Mouse (Mus musculus): ENCODE results near the gene Gm20388. TPM values are rescaled to one million over a fixed set of nuclear protein-coding genes. Genes with fewer than 3 reads are reported as not detected.

The Gm20388 gene
- polyA plus RNA-seq, 1 experiment from 2014 or later: 5.5 TPM

DNA sequence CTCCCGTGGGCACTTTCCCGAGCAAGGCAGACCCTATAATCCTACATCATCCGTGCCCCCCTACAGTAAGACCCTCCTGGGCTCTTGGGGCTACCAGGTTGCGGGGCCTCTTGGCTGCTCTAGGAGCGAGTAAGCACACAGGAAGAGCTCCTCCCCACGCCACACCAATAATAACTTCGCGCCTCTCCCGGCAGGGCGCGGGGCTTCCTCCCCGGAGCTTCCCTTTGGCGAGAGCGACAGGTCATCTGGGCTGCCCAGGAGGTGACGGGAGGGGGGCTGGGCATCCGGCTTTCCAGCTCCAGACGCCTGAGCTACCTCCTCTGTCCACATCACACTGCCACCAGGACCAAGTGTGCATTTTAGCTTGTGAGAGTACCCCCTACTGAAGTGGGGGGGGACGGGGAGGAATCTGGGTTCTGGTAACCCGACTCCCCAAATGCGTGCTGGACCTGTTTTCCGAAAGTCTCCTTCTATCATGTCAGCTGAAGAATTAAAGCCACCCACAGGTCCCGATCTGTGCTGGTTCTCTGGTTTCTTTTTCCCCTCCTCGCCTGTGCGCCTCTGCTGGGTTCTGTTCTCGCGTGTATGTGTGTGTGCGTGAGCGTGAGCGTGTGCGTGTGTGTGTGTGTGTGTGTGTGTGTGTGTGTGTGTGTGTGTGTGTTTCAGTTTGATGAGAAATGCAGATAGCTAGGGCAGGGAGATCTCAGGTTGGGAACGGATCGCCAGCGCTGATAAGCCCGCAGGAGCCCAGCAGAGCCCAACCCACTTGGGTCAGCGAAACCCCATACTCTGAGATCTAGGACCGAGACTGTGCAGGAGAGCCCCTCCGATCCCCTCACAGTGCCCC, 2372.9 kb downstream of the Gm20388 start:
- H3K4me1 ChIP-seq: peaks cover 42% of the 10 kb centered on the region
- ATAC-seq (ENCODE audit: borderline replicate concordance, extremely low read depth, low FRiP score, low TSS enrichment): no peak
- peak overlapping the region; percentile 74 for H3K4me3 ChIP-seq
- peak overlapping the region; percentile 60 for H3K27ac ChIP-seq
- H3K9ac ChIP-seq: peak overlapping the region; percentile 66
- no peaks in the 10 kb centered on the region for H3K36me3 ChIP-seq
- no peaks in the 10 kb centered on the region for H3K27me3 ChIP-seq
- no peaks in the 10 kb centered on the region for H3K9me3 ChIP-seq
- H3K4me2 ChIP-seq: peak overlapping the region; percentile 99
- WGBS: under 1% methylated on average over 33 of the region's 37 CpGs

GRCm38 (mm10) chr8:122284203-122284658, 2373.6 kb downstream of the Gm20388 start:
- no peaks in the 10 kb centered on the region for H3K27me3 ChIP-seq
- peak overlapping the region; percentile 48 for H3K27ac ChIP-seq
- peaks cover 44% of the 10 kb centered on the region for H3K4me1 ChIP-seq
- H3K4me3 ChIP-seq: peak overlapping the region; percentile 74
- 2% methylated on average over 33 of the region's 33 CpGs for WGBS
- H3K9me3 ChIP-seq: no peaks in the 10 kb centered on the region
- peak overlapping the region; percentile 99 for H3K4me2 ChIP-seq
- peak overlapping the region; percentile 66 for H3K9ac ChIP-seq
- no peaks in the 10 kb centered on the region for H3K36me3 ChIP-seq
- no peak for ATAC-seq (ENCODE audit: borderline replicate concordance, extremely low read depth, low FRiP score, low TSS enrichment)

- Histone ChIP-seq H3K9me3 (no peaks in the 10 kb centered on the region), H3K4me1 (peaks cover 49% of the 10 kb centered on the region), H3K4me3 (peak overlapping the region; percentile 74), H3K9ac (peak overlapping the region; percentile 66), H3K27me3 (no peaks in the 10 kb centered on the region), H3K27ac (peak overlapping the region; percentile 48), H3K4me2 (peak overlapping the region; percentile 99), H3K36me3 (no peaks in the 10 kb centered on the region)
- WGBS: 4% methylated on average over 21 of the region's 21 CpGs
- ATAC-seq (ENCODE audit: borderline replicate concordance, extremely low read depth, low FRiP score, low TSS enrichment): no peak
Observed at GRCm38 (mm10) chr8:122284659-122285261, 2374.1 kb downstream of the Gm20388 start.

GRCm38 (mm10) chr8:122285727-122286126, 2375.1 kb downstream of the Gm20388 start:
- H3K27ac ChIP-seq: 0 out of 2 replicates have a peak overlapping the region, but pooled peaks have one; percentile 48
- no peak overlapping the region for H3K4me3 ChIP-seq
- H3K9ac ChIP-seq: no peak overlapping the region
- WGBS: 79% methylated on average over 6 of the region's 6 CpGs
- no peaks in the 10 kb centered on the region for H3K36me3 ChIP-seq
- no peaks in the 10 kb centered on the region for H3K27me3 ChIP-seq
- H3K9me3 ChIP-seq: no peaks in the 10 kb centered on the region
- no peak overlapping the region for H3K4me2 ChIP-seq
- ATAC-seq (ENCODE audit: borderline replicate concordance, extremely low read depth, low FRiP score, low TSS enrichment): no peak
- peaks cover 52% of the 10 kb centered on the region for H3K4me1 ChIP-seq

DNA sequence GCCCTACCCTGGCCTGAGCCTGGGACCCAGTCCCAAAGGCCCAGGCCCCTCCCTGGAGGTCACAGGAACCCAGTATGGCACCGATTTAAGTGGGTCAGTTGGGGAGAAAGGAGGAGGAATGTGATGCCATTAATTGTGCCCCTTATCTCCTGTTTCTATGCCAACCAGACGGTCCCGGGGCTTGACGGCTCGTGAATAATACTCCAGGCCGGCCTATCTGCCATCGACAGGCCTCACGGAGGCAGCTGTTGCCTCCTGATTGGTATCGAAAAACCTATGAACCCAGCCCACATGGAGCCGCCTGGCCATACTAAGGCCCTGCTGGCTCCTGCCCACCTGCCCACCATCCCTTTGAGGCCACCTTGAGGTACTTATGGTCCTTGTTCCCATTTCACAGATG, 2376.3 kb downstream of the Gm20388 start:
- 54% methylated on average over 10 of the region's 10 CpGs for WGBS
- H3K4me2 ChIP-seq: no peak overlapping the region
- H3K27ac ChIP-seq: no peak overlapping the region
- peaks cover 59% of the 10 kb centered on the region for H3K4me1 ChIP-seq
- H3K27me3 ChIP-seq: no peaks in the 10 kb centered on the region
- no peaks in the 10 kb centered on the region for H3K9me3 ChIP-seq
- ATAC-seq (ENCODE audit: borderline replicate concordance, extremely low read depth, low FRiP score, low TSS enrichment): no peak
- H3K4me3 ChIP-seq: no peak overlapping the region
- no peak overlapping the region for H3K9ac ChIP-seq
- no peaks in the 10 kb centered on the region for H3K36me3 ChIP-seq

DNA sequence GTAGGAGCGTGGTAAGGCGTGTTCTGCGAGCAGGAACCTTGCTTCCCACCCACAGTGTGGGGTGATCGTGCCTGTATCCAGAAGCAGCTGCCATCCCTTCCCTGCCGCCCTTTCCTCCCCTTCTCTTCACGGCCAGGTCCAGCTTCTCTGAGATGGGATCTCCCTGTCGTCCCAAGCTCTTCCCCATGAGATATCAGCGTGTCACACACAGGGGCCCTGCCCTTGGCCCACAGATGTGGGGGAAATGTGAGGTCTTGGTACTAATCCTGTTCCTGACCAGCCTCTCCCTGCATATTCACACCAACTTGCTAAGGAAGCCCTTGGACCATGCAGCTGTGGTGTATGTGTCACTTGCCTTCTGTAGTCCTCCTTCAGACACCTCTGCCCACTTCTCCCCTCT, 2377.1 kb downstream of the Gm20388 start:
- peaks cover 58% of the 10 kb centered on the region for H3K4me1 ChIP-seq
- no peak overlapping the region for H3K4me2 ChIP-seq
- WGBS: 74% methylated on average over 8 of the region's 8 CpGs
- no peak for ATAC-seq (ENCODE audit: borderline replicate concordance, extremely low read depth, low FRiP score, low TSS enrichment)
- H3K36me3 ChIP-seq: no peaks in the 10 kb centered on the region
- H3K27ac ChIP-seq: no peak overlapping the region
- no peaks in the 10 kb centered on the region for H3K27me3 ChIP-seq
- no peak overlapping the region for H3K9ac ChIP-seq
- no peak overlapping the region for H3K4me3 ChIP-seq
- H3K9me3 ChIP-seq: no peaks in the 10 kb centered on the region

GRCm38 (mm10) chr8:122288344-122288743, 2377.7 kb downstream of the Gm20388 start:
- no peaks in the 10 kb centered on the region for H3K36me3 ChIP-seq
- no peak overlapping the region for H3K4me2 ChIP-seq
- no peak for ATAC-seq (ENCODE audit: borderline replicate concordance, extremely low read depth, low FRiP score, low TSS enrichment)
- peaks cover 56% of the 10 kb centered on the region for H3K4me1 ChIP-seq
- no peaks in the 10 kb centered on the region for H3K9me3 ChIP-seq
- no peak overlapping the region for H3K27ac ChIP-seq
- H3K4me3 ChIP-seq: no peak overlapping the region
- WGBS: 69% methylated on average over 3 of the region's 3 CpGs
- H3K9ac ChIP-seq: no peak overlapping the region
- H3K27me3 ChIP-seq: no peaks in the 10 kb centered on the region

DNA sequence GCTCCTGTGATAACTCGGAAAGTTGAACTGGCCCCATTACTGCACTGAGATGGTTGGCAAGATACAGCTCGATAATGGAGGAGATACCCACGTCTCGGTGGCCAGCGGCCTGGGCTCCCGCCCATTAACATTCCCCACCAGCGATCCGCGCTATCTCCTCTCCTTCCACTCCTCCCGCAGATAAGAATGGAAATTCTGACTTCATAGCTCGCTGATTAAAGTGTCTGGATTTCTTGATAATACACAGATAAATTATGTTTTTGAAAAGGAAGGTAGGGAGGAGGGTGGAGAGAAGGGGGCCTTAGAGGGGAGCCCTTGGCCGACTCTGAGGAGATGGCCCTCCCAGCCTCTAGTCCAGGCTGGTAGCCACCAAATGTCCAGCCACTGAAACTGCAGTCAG, 2380.4 kb downstream of the Gm20388 start:
- H3K36me3 ChIP-seq: no peaks in the 10 kb centered on the region
- WGBS: 44% methylated on average over 12 of the region's 12 CpGs
- no peak overlapping the region for H3K4me3 ChIP-seq
- H3K27ac ChIP-seq: no peak overlapping the region
- no peaks in the 10 kb centered on the region for H3K9me3 ChIP-seq
- no peak overlapping the region for H3K4me2 ChIP-seq
- no peak for ATAC-seq (ENCODE audit: borderline replicate concordance, extremely low read depth, low FRiP score, low TSS enrichment)
- no peak overlapping the region for H3K9ac ChIP-seq
- H3K27me3 ChIP-seq: no peaks in the 10 kb centered on the region
- peaks cover 61% of the 10 kb centered on the region for H3K4me1 ChIP-seq

DNA sequence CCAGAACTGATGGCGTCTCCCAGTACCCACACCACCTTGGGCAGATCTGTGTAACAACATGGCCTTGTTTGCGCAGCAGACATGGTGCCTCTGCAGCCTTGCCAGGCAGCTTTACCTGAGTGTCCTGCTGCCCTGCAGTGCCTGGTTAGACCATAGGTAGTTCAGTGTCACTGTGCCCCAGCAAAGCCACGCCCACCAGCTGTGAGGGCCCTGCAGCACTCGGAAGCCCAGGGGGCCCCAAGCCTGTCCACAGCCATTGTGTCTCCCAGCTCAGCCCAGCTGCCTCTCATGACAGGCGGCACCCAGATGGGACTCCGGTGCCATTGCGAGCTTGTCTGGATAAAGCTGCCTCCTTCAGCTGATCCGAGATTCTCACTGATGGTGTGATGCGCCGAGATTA, 2380.9 kb downstream of the Gm20388 start:
- WGBS: 63% methylated on average over 10 of the region's 10 CpGs
- no peak overlapping the region; the same call in 1 of the 2 replicates for H3K27ac ChIP-seq

DNA sequence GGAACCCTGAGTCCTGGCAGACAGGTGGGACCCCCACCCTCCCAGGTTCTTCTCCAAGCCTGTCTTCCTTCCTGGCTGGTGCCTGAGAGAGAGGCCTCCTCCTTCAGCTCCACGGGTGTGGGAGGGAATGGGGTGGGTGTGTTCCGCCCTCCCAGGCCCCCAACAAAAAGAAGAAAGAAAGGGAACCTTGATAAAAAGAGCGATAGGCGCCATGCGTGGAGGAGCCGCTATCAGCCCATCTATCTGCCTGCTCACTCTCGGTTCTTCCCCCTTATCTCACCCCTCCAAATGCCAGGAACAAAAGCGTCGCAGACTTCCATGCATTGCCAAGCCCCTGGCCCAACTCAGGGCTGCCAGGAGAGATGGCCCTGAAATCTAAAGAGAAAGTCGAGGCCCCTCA, 2382.8 kb downstream of the Gm20388 start:
- no peaks in the 10 kb centered on the region for H3K27me3 ChIP-seq
- peak overlapping the region; percentile 62 for H3K27ac ChIP-seq
- no peaks in the 10 kb centered on the region for H3K9me3 ChIP-seq
- ATAC-seq (ENCODE audit: borderline replicate concordance, extremely low read depth, low FRiP score, low TSS enrichment): no peak
- H3K4me3 ChIP-seq: no peak overlapping the region
- H3K4me1 ChIP-seq: peaks cover 80% of the 10 kb centered on the region
- no peak overlapping the region for H3K4me2 ChIP-seq
- H3K36me3 ChIP-seq: no peaks in the 10 kb centered on the region
- 0 out of 2 replicates have a peak overlapping the region, but pooled peaks have one; percentile 8 for H3K9ac ChIP-seq
- WGBS: 46% methylated on average over 10 of the region's 10 CpGs

More for the DNA sequence above, 2380.9 kb downstream of the Gm20388 start:
- H3K4me3 ChIP-seq: no peak overlapping the region
- no peak overlapping the region for H3K9ac ChIP-seq
- no peak for ATAC-seq (ENCODE audit: borderline replicate concordance, extremely low read depth, low FRiP score, low TSS enrichment)
- no peaks in the 10 kb centered on the region for H3K36me3 ChIP-seq
- no peaks in the 10 kb centered on the region for H3K9me3 ChIP-seq
- H3K27me3 ChIP-seq: no peaks in the 10 kb centered on the region
- H3K4me1 ChIP-seq: peaks cover 66% of the 10 kb centered on the region
- H3K4me2 ChIP-seq: no peak overlapping the region

DNA sequence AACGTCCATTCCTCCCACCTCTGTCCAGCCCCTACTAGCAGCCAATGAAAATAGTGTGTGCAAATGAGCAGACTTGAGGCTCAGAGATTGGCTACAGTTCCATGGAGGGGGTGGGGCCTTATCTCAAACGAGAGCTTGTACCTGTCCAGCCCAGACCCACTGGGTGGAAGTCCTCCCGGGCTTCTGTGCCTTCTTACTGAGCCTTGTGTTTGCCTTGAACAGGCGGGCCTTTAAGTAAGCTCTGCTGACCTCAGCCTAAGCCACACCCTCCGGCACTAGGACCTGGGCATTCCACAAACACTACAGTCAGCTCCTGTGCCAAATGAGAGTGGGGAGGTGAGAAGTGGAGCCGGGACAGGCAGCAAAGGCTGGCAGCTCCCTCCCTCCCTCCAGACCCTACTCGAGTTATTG, 2383.6 kb downstream of the Gm20388 start:
- 2% methylated on average over 7 of the region's 7 CpGs for WGBS
- Histone ChIP-seq H3K27ac (peak overlapping the region; percentile 62), H3K4me1 (peaks cover 81% of the 10 kb centered on the region), H3K9me3 (no peaks in the 10 kb centered on the region), H3K4me2 (no peak overlapping the region), H3K4me3 (no peak overlapping the region), H3K36me3 (no peaks in the 10 kb centered on the region), H3K9ac (no peak overlapping the region), H3K27me3 (no peaks in the 10 kb centered on the region)
- peak; percentile 84 for ATAC-seq (ENCODE audit: borderline replicate concordance, extremely low read depth, low FRiP score, low TSS enrichment)

DNA sequence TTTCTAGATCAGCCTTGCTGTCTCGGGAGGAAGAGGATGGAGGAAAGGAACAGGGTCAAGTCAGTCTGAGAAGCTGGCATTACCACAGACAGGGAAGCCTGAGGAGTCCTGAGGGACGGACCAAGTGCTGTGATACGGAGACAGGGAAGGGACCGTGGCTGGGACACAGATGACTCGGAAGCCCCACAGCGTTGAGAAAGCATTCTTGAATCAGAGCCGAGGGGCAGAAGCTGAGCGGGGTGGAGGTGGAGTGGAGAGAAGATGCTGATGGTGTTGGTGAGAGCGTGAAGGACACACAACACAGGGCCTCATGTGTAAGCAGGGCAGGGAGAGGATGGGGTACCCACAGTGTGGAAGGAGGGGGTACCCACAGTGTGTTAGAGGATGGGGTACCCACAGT, 2384.7 kb downstream of the Gm20388 start:
- no peaks in the 10 kb centered on the region for H3K27me3 ChIP-seq
- H3K27ac ChIP-seq: no peak overlapping the region
- H3K4me3 ChIP-seq: no peak overlapping the region
- H3K9me3 ChIP-seq: no peaks in the 10 kb centered on the region
- H3K36me3 ChIP-seq: no peaks in the 10 kb centered on the region
- H3K9ac ChIP-seq: no peak overlapping the region
- no peak overlapping the region for H3K4me2 ChIP-seq
- peaks cover 83% of the 10 kb centered on the region for H3K4me1 ChIP-seq
- 51% methylated on average over 9 of the region's 9 CpGs for WGBS
- ATAC-seq (ENCODE audit: borderline replicate concordance, extremely low read depth, low FRiP score, low TSS enrichment): no peak

Measured in lung, embryonic 15.5 days (tissue).